Mouse (Mus musculus) kidney, adult 18-20 months (tissue): ENCODE measurements around the gene Kcp.

Experiments used
- DNase-seq: peaks from one replicate; pipeline ENCODE4 v3.0.0; 2021

The Kcp gene

DNA sequence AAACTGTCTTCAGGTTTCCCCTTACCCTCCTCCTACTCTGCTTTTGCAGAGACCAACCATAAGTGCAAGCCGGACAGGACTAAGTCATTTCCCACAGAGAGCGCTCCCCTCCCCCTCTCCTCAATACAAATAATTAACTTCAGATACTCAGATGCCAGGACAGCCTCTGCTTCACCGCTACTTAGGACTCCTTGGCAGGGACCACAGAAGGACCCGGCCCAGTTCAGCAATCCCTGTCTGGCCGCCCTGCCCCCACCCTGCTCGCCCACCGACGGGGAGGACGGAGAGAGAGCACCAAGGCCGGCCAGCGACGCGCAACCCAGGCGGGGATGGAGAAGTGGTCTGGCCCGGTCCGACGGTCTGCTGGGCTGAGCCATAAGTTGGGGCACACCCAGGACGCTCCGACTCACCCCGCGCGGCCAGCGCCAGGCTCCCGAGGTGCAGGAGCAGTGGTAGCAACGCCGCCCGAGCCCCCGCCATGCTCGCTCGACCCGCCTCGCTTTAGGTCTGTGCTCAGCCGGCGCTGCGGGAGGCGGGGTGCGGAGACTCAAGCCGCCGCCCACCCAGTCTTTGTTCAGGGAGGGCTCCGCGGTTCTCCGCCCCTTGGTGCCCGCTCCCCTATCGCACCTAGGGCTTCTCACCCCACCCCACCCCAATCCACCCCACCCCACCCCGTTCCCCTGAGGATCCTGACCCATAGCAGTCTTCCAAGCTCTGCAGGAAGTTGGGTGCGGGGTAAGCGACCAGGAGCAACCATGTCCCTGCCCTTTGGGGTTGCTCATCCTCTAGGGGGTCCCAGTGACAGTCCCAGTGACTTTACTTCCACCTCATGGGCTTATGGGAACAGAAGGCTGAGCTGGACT lies at the start of gene Kcp:
Kcp (minus strand) TSS at position 506 of the 863 bp plus-strand sequence.
- DNase-seq: peak; percentile 51

DNA sequence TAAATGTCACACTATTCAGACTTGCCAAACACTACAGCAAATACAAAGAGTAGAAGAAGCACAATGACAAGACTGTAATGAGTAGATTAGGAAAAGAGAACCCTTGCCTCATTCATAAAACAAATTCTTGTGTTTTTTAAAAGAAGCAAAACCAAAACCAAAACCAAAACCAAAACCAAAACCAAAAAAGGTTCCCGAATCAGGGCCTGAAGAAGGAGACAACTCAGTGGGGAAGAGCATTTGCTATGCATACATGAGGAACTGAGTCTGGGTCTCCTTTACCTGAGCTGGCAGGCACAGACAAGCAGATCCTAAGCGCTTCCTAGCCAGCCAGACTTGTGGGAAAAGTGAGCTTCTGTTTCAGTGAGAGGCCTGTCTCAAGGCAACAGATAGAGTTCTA lies 49.4 kb upstream of the Kcp start:
- no peak for DNase-seq

- no peak for DNase-seq
These were observed 44.8 kb upstream of the Kcp start for GRCm38 (mm10) chr6:29552526-29552925.

GRCm38 (mm10) chr6:29548086-29548485 lies 40.3 kb upstream of the Kcp start:
- no peak for DNase-seq

- no peak for DNase-seq
These were observed 39.8 kb upstream of the Kcp start for GRCm38 (mm10) chr6:29547582-29547981.

GRCm38 (mm10) chr6:29545611-29546010 lies 37.9 kb upstream of the Kcp start:
- no peak for DNase-seq

DNA sequence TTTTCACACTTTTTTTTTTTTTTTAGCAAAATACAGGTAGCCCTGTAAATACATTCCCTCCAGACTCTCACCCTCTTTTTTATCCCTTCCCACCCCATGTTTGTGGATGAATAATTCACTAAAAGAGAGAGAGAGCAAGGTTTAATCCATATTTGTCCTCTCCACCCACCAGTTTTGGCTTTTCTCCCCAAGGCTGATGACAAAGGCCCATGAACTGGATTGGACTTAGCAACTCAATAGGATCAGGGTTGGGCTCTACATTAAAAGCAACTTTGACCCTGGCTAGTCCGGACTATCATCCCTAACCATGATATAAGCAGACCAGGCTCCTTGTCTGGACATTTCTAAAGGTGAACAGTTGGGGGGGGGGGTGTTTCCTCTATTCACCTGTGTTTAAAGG lies 33.2 kb upstream of the Kcp start:
- DNase-seq: no peak

GRCm38 (mm10) chr6:29540223-29540622 lies 32.5 kb upstream of the Kcp start:
- no peak for DNase-seq

- DNase-seq: no peak
These were observed 31.8 kb upstream of the Kcp start for GRCm38 (mm10) chr6:29539502-29539901.

- DNase-seq: no peak
These were observed 29.5 kb upstream of the Kcp start for GRCm38 (mm10) chr6:29537221-29537620.

GRCm38 (mm10) chr6:29536651-29537193 lies 29.0 kb upstream of the Kcp start:
- DNase-seq: no peak

DNA sequence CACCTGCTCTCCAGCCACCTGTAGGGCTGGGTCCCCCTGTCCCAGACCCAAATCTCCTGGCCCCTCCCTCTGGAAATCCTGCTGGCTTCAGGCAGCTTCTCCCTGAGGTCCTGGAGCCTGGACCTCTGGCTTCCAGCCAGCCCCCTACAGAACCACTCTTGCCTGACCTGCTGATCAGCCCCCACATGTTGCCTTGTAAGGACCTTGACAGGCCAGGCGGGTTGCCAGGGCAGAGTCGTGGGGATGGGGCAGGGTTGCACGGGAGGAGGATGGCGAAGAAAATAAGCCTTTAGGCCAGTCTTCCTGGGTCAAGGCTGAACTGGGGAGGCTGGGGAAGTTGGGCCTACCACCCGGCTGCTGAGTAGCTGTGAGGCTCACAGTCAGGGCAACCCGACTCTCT lies 27.6 kb upstream of the Kcp start:
- DNase-seq: peak; percentile 60

DNA sequence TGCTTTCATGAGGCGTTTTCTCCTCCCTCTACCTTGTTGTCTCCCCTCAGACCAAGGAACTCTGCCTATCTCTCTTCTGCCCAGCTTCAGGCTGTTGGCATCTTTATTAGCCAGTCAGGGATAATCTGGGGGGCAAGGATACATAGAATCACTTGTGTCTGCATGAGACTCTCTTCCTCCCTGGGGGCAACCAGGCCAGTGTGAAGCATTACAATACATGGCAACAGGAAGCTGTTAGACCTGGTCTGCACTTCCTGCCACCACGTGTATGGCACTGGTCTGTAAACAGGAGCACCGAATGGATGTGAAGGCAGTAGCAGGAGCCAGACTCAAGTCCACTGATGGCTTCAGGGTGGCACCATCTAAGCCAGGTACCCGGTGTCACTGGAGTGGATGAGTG lies 22.3 kb upstream of the Kcp start:
- DNase-seq: no peak

- DNase-seq: no peak
These were observed 21.7 kb upstream of the Kcp start for GRCm38 (mm10) chr6:29529444-29529820.

- DNase-seq: no peak
These were observed 21.1 kb upstream of the Kcp start for GRCm38 (mm10) chr6:29528561-29529443.

GRCm38 (mm10) chr6:29528165-29528505 lies 20.4 kb upstream of the Kcp start:
- no peak for DNase-seq

DNA sequence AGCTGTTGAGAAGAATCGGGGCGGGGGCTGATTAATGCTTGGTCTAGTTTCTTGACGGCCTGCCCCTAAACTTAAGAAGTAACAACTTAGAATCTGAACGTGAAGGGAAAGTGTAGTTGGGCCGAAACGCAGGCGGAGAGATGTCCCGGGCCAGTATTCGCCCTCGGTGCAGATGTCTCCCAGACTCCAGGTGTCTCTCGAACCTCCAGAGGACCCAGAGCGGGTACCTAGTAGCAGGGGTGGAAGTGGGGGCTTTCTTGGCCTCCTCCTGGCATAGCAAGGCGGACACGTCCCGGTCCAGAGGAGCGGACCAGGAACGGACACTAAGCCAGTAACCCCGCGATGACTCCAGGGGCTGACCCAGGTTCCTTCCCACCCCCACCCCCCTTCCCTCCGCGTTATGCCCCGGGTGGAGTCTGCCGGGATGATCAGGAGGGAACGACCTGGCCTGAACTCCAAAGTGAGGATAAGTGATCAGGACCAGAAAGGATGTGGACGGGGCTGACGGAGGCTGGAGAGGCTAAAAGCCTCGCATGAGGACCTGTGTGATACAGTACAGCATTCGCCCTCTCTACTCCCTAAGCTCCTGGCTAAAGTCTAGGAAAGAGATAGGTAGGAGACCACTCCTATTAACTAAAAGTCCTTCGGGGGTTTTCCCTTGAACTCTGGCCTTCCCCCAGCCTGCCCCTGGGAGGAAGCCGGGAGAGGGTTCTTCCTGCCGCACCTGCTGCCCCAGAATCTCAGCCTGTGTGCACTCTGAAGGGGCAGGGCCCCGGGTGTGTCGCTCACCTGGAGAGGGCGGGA lies 19.8 kb upstream of the Kcp start:
- DNase-seq: no peak

DNA sequence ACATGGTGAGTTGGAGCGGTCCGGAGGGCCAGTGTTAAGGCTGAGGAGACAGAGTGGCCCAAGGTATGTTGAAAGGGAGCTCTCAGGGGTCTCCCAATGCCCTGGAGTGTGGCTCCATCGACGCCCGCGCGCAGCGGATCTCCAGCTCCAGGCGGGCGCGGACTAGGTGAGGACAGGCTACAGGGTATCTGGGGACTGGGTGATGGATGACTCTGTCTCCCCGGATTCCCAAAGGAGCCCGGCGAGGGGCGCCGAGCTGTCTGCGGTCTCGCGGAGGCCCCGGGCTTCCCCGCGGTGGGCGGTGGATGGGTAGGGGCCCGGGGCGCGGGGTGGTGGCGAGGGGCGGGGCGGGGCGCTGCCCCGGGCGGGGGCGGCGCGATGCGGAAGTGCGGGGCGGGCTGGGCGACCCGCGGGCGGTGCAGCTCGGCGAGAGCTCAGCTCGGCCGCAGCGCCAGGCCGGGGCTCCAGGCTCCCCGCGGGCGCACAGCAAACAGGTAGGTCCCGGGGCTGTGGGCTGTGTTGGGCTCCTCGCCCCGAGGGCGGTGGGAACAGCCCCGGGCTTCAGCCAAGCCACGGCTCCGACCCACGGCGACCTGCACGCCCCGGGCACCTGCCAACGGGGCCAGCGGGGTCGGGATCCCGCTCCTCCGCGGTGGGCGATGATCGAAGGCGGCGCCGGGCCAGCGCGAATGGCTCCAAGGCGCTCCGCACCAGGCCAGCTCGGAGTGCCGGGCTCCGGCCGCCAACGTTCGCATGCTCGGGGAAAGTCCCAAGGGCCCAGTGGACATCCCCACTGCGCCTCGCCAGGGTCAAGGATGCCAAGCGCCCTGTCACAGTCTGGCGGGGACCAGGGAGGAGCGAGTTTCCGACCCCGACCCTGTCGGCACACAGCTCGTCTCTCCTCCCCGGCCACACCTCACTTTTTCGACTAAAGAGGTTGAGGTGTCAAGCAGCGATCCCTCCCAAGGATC lies 18.8 kb upstream of the Kcp start, which contains the start of gene Irf5:
Irf5 (plus strand) TSS at position 345 of the 971 bp plus-strand sequence.
- DNase-seq: peak; percentile 47

- no peak for DNase-seq
These were observed 17.5 kb upstream of the Kcp start for GRCm38 (mm10) chr6:29525256-29525655.

- DNase-seq: no peak
These were observed 16.3 kb upstream of the Kcp start for GRCm38 (mm10) chr6:29524034-29524489.

- no peak for DNase-seq
These were observed 15.7 kb upstream of the Kcp start for GRCm38 (mm10) chr6:29523301-29524033.
